Mouse (Mus musculus): ENCODE results near the gene Myoz2.

- TF ChIP-seq CTCF (IDR thresholded peaks at IDR 0.05; ENCODE audit: borderline replicate concordance, control insufficient read depth, extremely low read depth, insufficient read depth, low read length, poor library complexity): no peak
- TF ChIP-seq POLR2A (IDR thresholded peaks at IDR 0.05; ENCODE audit: control insufficient read depth, extremely low read depth, insufficient read depth, low read length, poor library complexity): no peak
Observed at GRCm38 (mm10) chr3:123073351-123073750, 38.5 kb upstream of the Myoz2 start.
